ENCODE assay signal across 25 mouse cellular contexts in genomic region chr7:112942567-112942966, GRCm38 (mm10).
"Had no signal": no experiment of that assay in that cellular context is flagged by ENCODE, and none has a peak within 500 bp of the region (broad histone marks: within the 10 kb centered on the region; RNA-seq: fewer than 3 reads in every experiment).

No protein-coding gene starts in this region.

- H3K4me3 ChIP-seq: heart, embryonic 10.5 days; heart, embryonic 13.5 days; heart, embryonic 15.5 days; hindbrain, embryonic 13.5 days; hindbrain, embryonic 15.5 days; kidney, embryonic 15.5 days; limb, embryonic 13.5 days; limb, embryonic 15.5 days had no signal

- H3K9me3 ChIP-seq: heart, embryonic 10.5 days; heart, embryonic 13.5 days; heart, embryonic 15.5 days; hindbrain, embryonic 13.5 days; hindbrain, embryonic 15.5 days; kidney, embryonic 15.5 days; limb, embryonic 13.5 days; limb, embryonic 15.5 days had no signal

- H3K4me1 ChIP-seq: heart, embryonic 10.5 days; heart, embryonic 13.5 days; heart, embryonic 15.5 days; hindbrain, embryonic 13.5 days; hindbrain, embryonic 15.5 days; limb, embryonic 15.5 days had no signal

- H3K27ac ChIP-seq: heart, embryonic 10.5 days; heart, embryonic 13.5 days; heart, embryonic 15.5 days; hindbrain, embryonic 13.5 days; hindbrain, embryonic 15.5 days; hindbrain, postnatal 0 days; kidney, embryonic 15.5 days; kidney, postnatal 0 days; limb, embryonic 13.5 days; limb, embryonic 15.5 days had no signal

- ATAC-seq: forebrain, postnatal 0 days; hindbrain, postnatal 0 days; intestine, embryonic 16.5 days had no signal

- H3K9ac ChIP-seq: forebrain, postnatal 0 days; heart, embryonic 13.5 days; heart, embryonic 15.5 days; hindbrain, embryonic 13.5 days; hindbrain, embryonic 15.5 days; kidney, embryonic 15.5 days; limb, embryonic 13.5 days; limb, embryonic 15.5 days had no signal

- DNase-seq: forebrain, postnatal 0 days; gastrocnemius, postnatal 10 days; gastrocnemius, postnatal 25 days; heart, adult 18-20 months; heart, postnatal 14 days; heart, postnatal 36 days; kidney, adult 11 months; kidney, adult 2 months; kidney, adult 9 months; kidney, postnatal 14 days; kidney, postnatal 36 days; layer of hippocampus, adult 9-11 months; layer of hippocampus, postnatal 36 days; left cerebral cortex, postnatal 4 days had no signal

- H3K4me2 ChIP-seq: heart, embryonic 13.5 days; heart, embryonic 15.5 days; hindbrain, embryonic 13.5 days; hindbrain, embryonic 15.5 days; kidney, embryonic 15.5 days; limb, embryonic 13.5 days; limb, embryonic 15.5 days had no signal

- H3K36me3 ChIP-seq: heart, embryonic 10.5 days; heart, embryonic 13.5 days; heart, embryonic 15.5 days; hindbrain, embryonic 13.5 days; hindbrain, embryonic 15.5 days; kidney, embryonic 15.5 days; limb, embryonic 13.5 days; limb, embryonic 15.5 days had no signal

- H3K27me3 ChIP-seq: heart, embryonic 15.5 days; hindbrain, embryonic 13.5 days; hindbrain, embryonic 15.5 days; kidney, embryonic 15.5 days; limb, embryonic 13.5 days; limb, embryonic 15.5 days had no signal
